Mouse (Mus musculus) liver, adult 2 months (tissue): ENCODE data around the gene Rundc3a. TPM values are rescaled to one million over a fixed set of nuclear protein-coding genes. Genes with fewer than 3 reads are reported as not detected.

ENCODE experiments used
- DNase-seq: peaks from one replicate; pipeline ENCODE4 v3.0.0-alpha.2; 2011; ENCODE audit warnings: low read depth, low spot score; ENCODE audit errors: extremely low read depth
- H3K27ac ChIP-seq: fragments of 200-500 bp; replicated peaks from 2 replicates; pipeline ENCODE4 v1.5.1; 2012; ENCODE audit warnings: low read depth, mild to moderate bottlenecking, control low read depth, inconsistent platforms, low read length; ENCODE audit not compliant: insufficient read depth
- H3K27me3 ChIP-seq: fragments of 200-500 bp; 2 replicates; pipeline ENCODE4 v1.6.1; 2012; ENCODE audit warnings: mild to moderate bottlenecking, moderate library complexity, low read length, inconsistent platforms; ENCODE audit not compliant: control insufficient read depth, insufficient read depth
- H3K36me3 ChIP-seq: fragments of 200-500 bp; 2 replicates; pipeline ENCODE4 v1.6.1; 2012; ENCODE audit warnings: low read length, inconsistent platforms; ENCODE audit not compliant: control insufficient read depth, insufficient read depth
- H3K4me1 ChIP-seq: fragments of 200-500 bp; 2 replicates; pipeline ENCODE4 v1.6.1; 2011; ENCODE audit warnings: low read length; ENCODE audit not compliant: control insufficient read depth, insufficient read depth
- H3K4me3 ChIP-seq: fragments of 200-500 bp; 2 replicates; pipeline ENCODE4 v1.5.1; 2011; ENCODE audit warnings: low read depth, mild to moderate bottlenecking, control low read depth, low read length, moderate library complexity; ENCODE audit not compliant: insufficient read depth
- H3K79me2 ChIP-seq: fragments of 200-500 bp; 2 replicates; pipeline ENCODE4 v1.6.1; 2012; ENCODE audit warnings: inconsistent platforms, mild to moderate bottlenecking, low read length, moderate library complexity; ENCODE audit not compliant: control insufficient read depth, insufficient read depth
- H3K9ac ChIP-seq: fragments of 200-500 bp; 2 replicates; pipeline ENCODE4 v1.6.1; 2012; ENCODE audit warnings: low read depth, mild to moderate bottlenecking, control low read depth, inconsistent platforms, low read length
- CTCF ChIP-seq: fragments of 200-500 bp; IDR thresholded peaks from 2 replicates; pipeline ENCODE4 v1.5.1; 2011; ENCODE audit warnings: low read depth, low read length, control low read depth
- POLR2A ChIP-seq: fragments of 200-500 bp; IDR thresholded peaks from 2 replicates; pipeline ENCODE4 v1.6.1; 2011; ENCODE audit warnings: low read length, control low read depth; ENCODE audit not compliant: insufficient read depth; ENCODE audit errors: extremely low read depth
- WGBS: fragments of 180-500 bp; shearing (Covaris S2); methylation state at CpG from one replicate; pipeline ENCODE4 v1.1.7; 2018; 5-methylcytosine and 5-hydroxymethylcytosine counted together
- polyA plus RNA-seq: library from polyadenylated mRNA; depleted of rRNA; stranded (reverse); fragments of >200 nt; gene quantifications from 2 replicates; pipeline ENCODE4 v1.2.3, GENCODE M21; 2012
- total RNA-seq: library from RNA; depleted of rRNA; stranded (reverse); fragments of >200 nt; gene quantifications from 2 replicates; pipeline ENCODE4 v1.2.3, GENCODE M21; 2014

Rundc3a gene
- total and polyA plus RNA-seq, 2 experiments = 1.0 to 2.1 TPM

GRCm38 (mm10) chr11:102370285-102370684 is 22.9 kb upstream of the Rundc3a start:
- Histone ChIP-seq H3K9ac (no peak overlapping the region), H3K27ac (no peak overlapping the region), H3K27me3 (no peaks in the 10 kb centered on the region), H3K79me2 (no peaks in the 10 kb centered on the region), H3K4me3 (no peak overlapping the region), H3K36me3 (no peaks in the 10 kb centered on the region), H3K4me1 (peaks cover 1% of the 10 kb centered on the region; the same call in 1 of the 2 replicates)
- DNase-seq = no peak
- WGBS = 75% methylated on average over 7 of the region's 7 CpGs
- TF ChIP-seq CTCF (no peak), POLR2A (no peak)

DNA sequence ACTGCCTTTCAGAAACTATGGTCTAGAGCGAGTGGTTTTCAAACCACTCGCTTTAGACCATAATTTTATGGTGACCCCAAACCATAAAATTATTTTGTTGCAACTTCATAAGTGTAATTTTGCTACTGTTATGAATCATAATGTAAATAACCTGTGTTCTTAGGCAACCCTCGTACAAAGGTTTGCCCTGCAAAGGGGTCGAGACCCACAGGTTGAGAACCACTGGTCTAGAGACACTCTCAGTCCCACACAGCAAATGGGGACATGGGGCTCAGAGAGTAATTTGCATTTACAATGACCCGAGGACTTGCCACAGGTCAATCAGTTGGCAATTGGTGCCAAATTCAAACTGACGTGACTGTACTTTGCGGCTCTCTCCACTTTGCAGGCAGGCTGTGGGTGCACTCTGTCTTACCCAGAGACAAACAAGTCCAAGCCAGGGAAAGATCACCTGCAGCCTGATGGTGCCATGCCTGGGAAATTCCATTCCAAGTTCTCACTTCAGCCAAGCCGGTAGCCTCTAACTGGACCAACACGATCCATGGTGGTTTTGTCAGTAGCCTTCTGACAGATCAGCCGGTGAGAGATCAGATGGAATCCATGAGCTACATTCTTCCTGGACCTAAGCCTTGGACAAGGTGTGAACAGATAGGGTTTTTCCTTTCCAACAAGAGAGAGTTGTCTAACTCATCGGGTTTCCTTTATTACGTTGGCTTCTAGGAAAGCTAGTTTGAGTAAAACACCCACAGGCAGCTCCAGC is 21.1 kb upstream of the Rundc3a start:
- peaks cover 10% of the 10 kb centered on the region for H3K4me1 ChIP-seq
- no peak overlapping the region for H3K9ac ChIP-seq
- no peak overlapping the region for H3K4me3 ChIP-seq
- 71% methylated on average over 12 of the region's 12 CpGs for WGBS
- TF ChIP-seq CTCF = no peak
- no peak for TF ChIP-seq POLR2A
- no peaks in the 10 kb centered on the region for H3K36me3 ChIP-seq
- H3K27me3 ChIP-seq = no peaks in the 10 kb centered on the region
- H3K27ac ChIP-seq = no peak overlapping the region
- no peaks in the 10 kb centered on the region for H3K79me2 ChIP-seq
- DNase-seq = peak; percentile 57

DNA sequence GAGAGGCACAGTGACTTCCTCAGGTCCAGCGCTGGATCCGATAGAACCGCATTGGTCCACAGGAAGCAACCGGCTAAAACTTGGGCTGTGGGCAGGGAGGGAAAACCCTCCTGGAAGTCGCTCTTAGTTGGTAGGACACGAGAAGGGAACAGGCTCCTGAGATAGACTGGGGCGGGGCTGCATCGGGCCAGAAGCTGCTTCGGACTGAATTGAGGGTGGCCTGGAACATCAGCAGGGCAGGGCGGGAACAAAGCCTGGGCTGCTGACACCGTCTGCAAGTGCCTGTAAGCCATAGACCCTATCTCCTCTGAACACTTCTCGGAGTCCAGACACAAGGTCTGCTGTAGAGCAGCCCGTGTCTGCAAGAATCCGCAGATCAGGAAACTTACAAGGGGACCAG is 20.3 kb upstream of the Rundc3a start:
- 70% methylated on average over 14 of the region's 14 CpGs for WGBS
- Histone ChIP-seq H3K36me3 (no peaks in the 10 kb centered on the region), H3K79me2 (no peaks in the 10 kb centered on the region), H3K27ac (no peak overlapping the region), H3K9ac (no peak overlapping the region), H3K27me3 (no peaks in the 10 kb centered on the region), H3K4me3 (no peak overlapping the region), H3K4me1 (peaks cover 10% of the 10 kb centered on the region)
- DNase-seq = no peak
- no peak for TF ChIP-seq POLR2A
- no peak for TF ChIP-seq CTCF

DNA sequence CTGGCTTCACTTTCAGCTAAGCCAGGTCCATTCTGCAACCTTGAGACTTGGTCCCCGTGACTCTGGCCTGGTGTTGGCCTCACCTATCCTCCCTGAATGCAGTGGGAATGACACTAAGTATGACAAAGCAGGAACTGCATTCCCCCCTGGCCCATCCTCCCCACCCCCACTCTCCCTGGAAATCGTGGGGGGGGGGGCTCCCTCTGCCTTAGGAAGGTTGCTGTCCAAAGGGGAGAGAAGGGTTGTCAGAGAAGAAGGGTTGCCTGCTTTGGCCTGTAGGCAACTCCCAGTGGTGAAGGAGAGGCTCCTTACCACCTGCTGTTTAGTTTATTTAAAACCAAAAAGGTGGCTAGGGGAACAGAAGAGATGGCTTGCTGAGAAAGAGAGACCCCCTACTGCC is 19.6 kb upstream of the Rundc3a start:
- H3K4me1 ChIP-seq = peaks cover 10% of the 10 kb centered on the region

DNA sequence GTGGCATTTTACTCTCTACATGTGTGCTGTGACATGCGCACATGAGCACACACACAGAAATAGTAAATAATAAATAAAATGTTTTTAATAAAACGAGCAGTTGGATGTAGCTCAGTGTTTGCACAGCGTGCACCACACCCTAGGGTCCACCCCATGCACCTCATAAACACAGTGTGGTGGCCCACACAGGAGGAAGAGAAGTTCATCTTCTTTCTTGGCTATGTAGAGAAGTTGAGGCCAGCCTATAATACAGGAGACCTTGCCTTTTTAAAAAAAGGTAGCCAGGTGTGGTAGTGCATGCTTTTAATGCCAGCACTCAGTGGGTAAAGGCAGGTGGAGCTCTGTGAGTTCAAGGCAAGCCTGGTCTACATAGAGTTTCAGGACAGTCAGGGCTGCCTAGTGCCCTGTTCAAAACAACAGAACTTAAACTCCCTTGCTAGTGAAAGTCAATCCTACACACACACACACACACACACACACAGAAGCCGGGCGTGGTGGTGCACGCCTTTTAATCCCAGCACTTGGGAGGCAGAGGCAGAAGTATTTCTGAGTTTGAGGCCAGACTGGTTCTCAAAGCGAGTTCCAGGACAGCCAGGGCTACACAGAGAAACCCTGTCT is 19.0 kb upstream of the Rundc3a start:
- H3K79me2 ChIP-seq = no peaks in the 10 kb centered on the region
- H3K27ac ChIP-seq = no peak overlapping the region
- no peaks in the 10 kb centered on the region for H3K36me3 ChIP-seq
- no peak overlapping the region for H3K9ac ChIP-seq
- 90% methylated on average over 7 of the region's 7 CpGs for WGBS
- DNase-seq = no peak
- no peaks in the 10 kb centered on the region for H3K27me3 ChIP-seq
- peaks cover 10% of the 10 kb centered on the region for H3K4me1 ChIP-seq
- H3K4me3 ChIP-seq = no peak overlapping the region
- no peak for TF ChIP-seq CTCF
- no peak for TF ChIP-seq POLR2A

More for the DNA sequence above, 19.6 kb upstream of the Rundc3a start:
- Histone ChIP-seq H3K9ac (no peak overlapping the region), H3K27me3 (no peaks in the 10 kb centered on the region), H3K27ac (no peak overlapping the region), H3K4me3 (no peak overlapping the region), H3K79me2 (no peaks in the 10 kb centered on the region), H3K36me3 (no peaks in the 10 kb centered on the region)
- TF ChIP-seq POLR2A = no peak
- no peak for TF ChIP-seq CTCF
- no peak for DNase-seq
- WGBS = 48% methylated on average over 2 of the region's 2 CpGs
